Mouse (Mus musculus) midbrain, embryonic 11.5 days (tissue): ENCODE results near the gene Ano2. TPM values are rescaled to one million over a fixed set of nuclear protein-coding genes. Genes with fewer than 3 reads are reported as not detected.
A peak's percentile ranks its signal among the peaks of the same experiment; 100 is the strongest.

Experiments used
- ATAC-seq: fragments of 200-750 bp; cut with Nextera tagmentation; 2 replicates; pipeline ENCODE4 v1.8.0; 2017; ENCODE audit warnings: moderate TSS enrichment, moderate library complexity; ENCODE audit not compliant: low FRiP score
- DNase-seq: peaks from one replicate; pipeline ENCODE4 v3.0.0; 2015; ENCODE audit warnings: low spot score; ENCODE audit errors: missing footprints
- H3K27ac ChIP-seq: fragments of 300-500 bp; sonication (generic); 2 replicates; pipeline ENCODE4 v1.5.1; 2014; ENCODE audit warnings: low read depth, low read length
- H3K27me3 ChIP-seq: fragments of 300-500 bp; sonication (generic); 2 replicates; pipeline ENCODE4 v1.6.1; 2014; ENCODE audit warnings: mild to moderate bottlenecking, low read length, moderate library complexity, mixed read lengths; ENCODE audit not compliant: control insufficient read depth, insufficient read depth
- H3K36me3 ChIP-seq: fragments of 300-500 bp; sonication (generic); 2 replicates; pipeline ENCODE4 v1.6.1; 2014; ENCODE audit warnings: mild to moderate bottlenecking, low read length, moderate library complexity, mixed read lengths; ENCODE audit not compliant: control insufficient read depth, insufficient read depth
- H3K4me1 ChIP-seq: fragments of 300-500 bp; sonication (generic); 2 replicates; pipeline ENCODE4 v1.6.1; 2014; ENCODE audit warnings: low read length; ENCODE audit not compliant: control insufficient read depth, insufficient read depth
- H3K4me2 ChIP-seq: fragments of 300-500 bp; sonication (generic); 2 replicates; pipeline ENCODE4 v1.6.1; 2014; ENCODE audit warnings: mild to moderate bottlenecking, moderate library complexity
- H3K4me3 ChIP-seq: fragments of 300-500 bp; sonication (generic); 2 replicates; pipeline ENCODE4 v1.5.1; 2014; ENCODE audit warnings: low read depth, low read length
- H3K9ac ChIP-seq: fragments of 300-500 bp; sonication (generic); 2 replicates; pipeline ENCODE4 v1.6.1; 2014; ENCODE audit warnings: low read length
- H3K9me3 ChIP-seq: fragments of 300-500 bp; sonication (generic); 2 replicates; pipeline ENCODE4 v1.6.1; 2016; ENCODE audit warnings: low read length; ENCODE audit not compliant: control insufficient read depth
- WGBS: fragments of 180-500 bp; shearing (Covaris S2); extraction: QIAGEN DNeasy Blood & Tissue Kit; methylation state at CpG from one replicate; pipeline ENCODE4 v1.1.7; 2014; 5-methylcytosine and 5-hydroxymethylcytosine counted together
- polyA plus RNA-seq: library from polyadenylated mRNA; unstranded; fragments of >200 nt; fragmentation: Nextera tagmentation; extraction: Ambion mirVana; gene quantifications from 2 replicates; pipeline ENCODE4 v1.2.1, GENCODE M21; 2014

Gene Ano2
- polyA plus RNA-seq, 1 experiment from 2014 or later = 0.31 TPM

- Histone ChIP-seq H3K36me3 (no peaks in the 10 kb centered on the region), H3K27ac (no peak overlapping the region), H3K27me3 (no peaks in the 10 kb centered on the region), H3K4me2 (no peak overlapping the region), H3K4me3 (no peak overlapping the region), H3K4me1 (no peaks in the 10 kb centered on the region), H3K9me3 (no peaks in the 10 kb centered on the region), H3K9ac (no peak overlapping the region)
- 83% methylated on average over 2 of the region's 2 CpGs for WGBS
- no peak for DNase-seq
- ATAC-seq = no peak
Observed at GRCm38 (mm10) chr6:125924979-125925378, 234.8 kb downstream of the Ano2 start.

- no peak overlapping the region for H3K4me3 ChIP-seq
- no peak for DNase-seq
- no peaks in the 10 kb centered on the region for H3K36me3 ChIP-seq
- H3K27me3 ChIP-seq = no peaks in the 10 kb centered on the region
- no peaks in the 10 kb centered on the region for H3K4me1 ChIP-seq
- no peak overlapping the region for H3K9ac ChIP-seq
- H3K4me2 ChIP-seq = no peak overlapping the region
- no peak for ATAC-seq
- no peaks in the 10 kb centered on the region for H3K9me3 ChIP-seq
- 91% methylated on average over 3 of the region's 3 CpGs for WGBS
- no peak overlapping the region for H3K27ac ChIP-seq
Observed at GRCm38 (mm10) chr6:125925861-125926260, 235.6 kb downstream of the Ano2 start.

- no peak overlapping the region for H3K27ac ChIP-seq
- no peaks in the 10 kb centered on the region for H3K4me1 ChIP-seq
- no peaks in the 10 kb centered on the region for H3K27me3 ChIP-seq
- H3K36me3 ChIP-seq = no peaks in the 10 kb centered on the region
- no peaks in the 10 kb centered on the region for H3K9me3 ChIP-seq
- no peak for ATAC-seq
- H3K4me3 ChIP-seq = no peak overlapping the region
- no peak overlapping the region for H3K9ac ChIP-seq
- H3K4me2 ChIP-seq = no peak overlapping the region
- no peak for DNase-seq
- WGBS = 87% methylated on average over 7 of the region's 7 CpGs
Observed at GRCm38 (mm10) chr6:125931926-125932325, 241.7 kb downstream of the Ano2 start.

GRCm38 (mm10) chr6:125954965-125955364 lies 264.7 kb downstream of the Ano2 start:
- DNase-seq (peak; percentile 89), ATAC-seq (peak; percentile 46; the same call in 1 of the 2 replicates)
- Histone ChIP-seq H3K4me3 (no peak overlapping the region), H3K27ac (no peak overlapping the region), H3K4me1 (no peaks in the 10 kb centered on the region), H3K9me3 (no peaks in the 10 kb centered on the region), H3K4me2 (no peak overlapping the region), H3K9ac (no peak overlapping the region), H3K27me3 (no peaks in the 10 kb centered on the region), H3K36me3 (no peaks in the 10 kb centered on the region)
- WGBS = 20% methylated on average over 3 of the region's 3 CpGs

GRCm38 (mm10) chr6:125973551-125973950 lies 283.3 kb downstream of the Ano2 start:
- Histone ChIP-seq H3K9me3 (no peaks in the 10 kb centered on the region), H3K27me3 (no peaks in the 10 kb centered on the region), H3K4me2 (no peak overlapping the region), H3K4me3 (no peak overlapping the region), H3K4me1 (no peaks in the 10 kb centered on the region), H3K9ac (no peak overlapping the region), H3K27ac (no peak overlapping the region), H3K36me3 (no peaks in the 10 kb centered on the region)
- ATAC-seq = no peak
- DNase-seq = no peak

GRCm38 (mm10) chr6:125975788-125976465 lies 285.7 kb downstream of the Ano2 start:
- Histone ChIP-seq H3K36me3 (no peaks in the 10 kb centered on the region), H3K9ac (no peak overlapping the region), H3K4me1 (no peaks in the 10 kb centered on the region), H3K4me3 (no peak overlapping the region), H3K4me2 (no peak overlapping the region), H3K27me3 (no peaks in the 10 kb centered on the region), H3K9me3 (no peaks in the 10 kb centered on the region), H3K27ac (no peak overlapping the region)
- WGBS = 60% methylated on average over 15 of the region's 15 CpGs
- ATAC-seq (no peak), DNase-seq (no peak)

GRCm38 (mm10) chr6:125979601-125980000 lies 289.4 kb downstream of the Ano2 start:
- Histone ChIP-seq H3K4me1 (no peaks in the 10 kb centered on the region), H3K27ac (no peak overlapping the region), H3K9me3 (no peaks in the 10 kb centered on the region), H3K9ac (no peak overlapping the region), H3K36me3 (no peaks in the 10 kb centered on the region), H3K27me3 (no peaks in the 10 kb centered on the region), H3K4me2 (no peak overlapping the region), H3K4me3 (no peak overlapping the region)
- no peak for ATAC-seq
- WGBS = 92% methylated on average over 5 of the region's 5 CpGs
- no peak for DNase-seq

- Histone ChIP-seq H3K27ac (no peak overlapping the region), H3K4me1 (no peaks in the 10 kb centered on the region), H3K9ac (no peak overlapping the region), H3K27me3 (no peaks in the 10 kb centered on the region), H3K36me3 (no peaks in the 10 kb centered on the region), H3K4me2 (no peak overlapping the region), H3K9me3 (no peaks in the 10 kb centered on the region), H3K4me3 (no peak overlapping the region)
- no peak for ATAC-seq
- 88% methylated on average over 4 of the region's 4 CpGs for WGBS
- DNase-seq = peak; percentile 10
Observed at GRCm38 (mm10) chr6:125984050-125984449, 293.8 kb downstream of the Ano2 start.

- Histone ChIP-seq H3K4me1 (no peaks in the 10 kb centered on the region), H3K9ac (no peak overlapping the region), H3K4me2 (no peak overlapping the region), H3K27me3 (no peaks in the 10 kb centered on the region), H3K36me3 (no peaks in the 10 kb centered on the region), H3K4me3 (no peak overlapping the region), H3K27ac (no peak overlapping the region), H3K9me3 (no peaks in the 10 kb centered on the region)
- ATAC-seq (no peak), DNase-seq (peak; percentile 75)
- 52% methylated on average over 6 of the region's 6 CpGs for WGBS
Observed at GRCm38 (mm10) chr6:125992731-125993130, 302.5 kb downstream of the Ano2 start.
